ENCODE assay signal across 8 mouse cellular contexts in the genomic region with DNA sequence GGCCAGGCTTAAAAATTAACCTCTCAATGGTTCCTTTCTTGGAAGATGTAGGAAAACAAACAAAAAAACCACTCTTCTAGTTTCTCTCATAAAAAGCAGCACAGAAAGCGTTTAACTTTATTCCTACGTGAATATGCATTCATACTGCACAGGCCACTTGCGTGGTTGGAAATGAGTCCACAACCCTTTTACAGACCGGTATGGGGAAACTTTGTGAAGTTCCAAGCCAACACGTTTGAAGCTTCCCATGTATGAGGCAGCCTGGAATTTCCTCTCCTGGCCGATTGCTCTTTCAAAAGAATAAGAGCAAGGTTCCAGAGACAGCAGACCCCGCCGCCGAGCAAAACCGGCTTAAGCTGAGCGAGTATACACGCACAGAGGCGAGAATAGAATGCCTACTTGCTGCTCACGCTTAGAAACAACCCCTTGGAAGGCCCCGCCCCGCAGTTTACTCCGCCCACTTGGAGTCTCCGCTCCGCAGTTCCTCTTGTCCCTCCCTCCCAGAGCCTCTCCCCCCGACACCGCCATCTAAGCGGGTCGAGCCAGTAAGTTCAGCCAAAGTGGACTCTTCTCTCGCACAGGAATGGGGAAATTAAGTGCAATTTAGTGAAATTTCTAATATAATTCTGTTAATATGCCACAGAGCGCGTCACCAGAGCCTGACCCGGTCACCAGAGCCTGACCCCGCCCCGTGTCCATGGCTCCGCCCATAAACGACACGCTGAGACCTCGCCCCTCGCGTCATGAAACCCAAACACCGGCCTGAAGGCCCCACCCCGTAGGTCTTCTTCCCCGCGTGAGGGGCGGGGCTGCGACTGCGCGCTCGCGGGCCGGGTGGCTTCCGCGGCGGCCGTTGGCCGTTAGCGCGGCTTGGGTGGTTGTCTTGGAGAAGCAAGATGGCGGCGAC. TPM values are rescaled to one million over a fixed set of nuclear protein-coding genes. Genes with fewer than 3 reads are reported as not detected.
DNase-seq lines count a peak whose midpoint lies in the region; ATAC-seq and TF ChIP-seq lines count a peak whose summit lies in the region.
"Not testable (repeated sequence)": the region's sequence is repeated elsewhere in the genome, so short reads cannot be mapped to it uniquely, and the experiment has no call there.

TSS of gene Fgfr1op (plus strand) at position 801 of the 907 bp plus-strand sequence.

- H3K4me2 ChIP-seq in liver, embryonic 16.5 days (ENCODE audit: low read depth, low read length), result peak within 1 kb of the TSS; percentile 57

- H3K4me1 ChIP-seq in hindbrain, embryonic 10.5 days (replicated peaks); liver, embryonic 16.5 days (ENCODE audit: control insufficient read depth, low read depth, low read length); testis, adult 2 months (ENCODE audit: control insufficient read depth, insufficient read depth, low read length): not testable (repeated sequence)

- not testable (repeated sequence) for H3K9me3 ChIP-seq in hindbrain, embryonic 10.5 days; liver, embryonic 16.5 days (replicated peaks; ENCODE audit: control insufficient read depth, low read length)

- H3K27me3 ChIP-seq in hindbrain, embryonic 10.5 days (ENCODE audit: insufficient read depth, poor library complexity, severe bottlenecking); liver, embryonic 16.5 days (ENCODE audit: control insufficient read depth, insufficient read depth, low read depth, low read length); testis, adult 2 months (ENCODE audit: control insufficient read depth, insufficient read depth, low read length): not testable (repeated sequence)

- ATAC-seq in liver, embryonic 16.5 days (ENCODE audit: low read depth), result peak; percentile 98

- WGBS in hindbrain, embryonic 10.5 days, result 2% methylated on average over 20 of the region's 55 CpGs
- 2% methylated on average over 15 of the region's 55 CpGs for WGBS in liver, embryonic 16.5 days (ENCODE audit: insufficient replicate concordance)

- H3K27ac ChIP-seq in hindbrain, embryonic 10.5 days, result peak within 1 kb of the TSS; percentile 86
- not testable (repeated sequence) for H3K27ac ChIP-seq in liver, embryonic 16.5 days (ENCODE audit: low read length)
- H3K27ac ChIP-seq in testis, adult 2 months (ENCODE audit: control insufficient read depth, insufficient read depth, low read depth, low read length), result peak within 1 kb of the TSS; percentile 93

- peak within 1 kb of the TSS; percentile 59 for H3K4me3 ChIP-seq in hindbrain, embryonic 10.5 days
- peak within 1 kb of the TSS; percentile 66 for H3K4me3 ChIP-seq in liver, embryonic 16.5 days (ENCODE audit: low read depth, low read length)
- peak within 1 kb of the TSS; percentile 86 for H3K4me3 ChIP-seq in testis, adult 2 months (ENCODE audit: control insufficient read depth, low read depth, low read length)

- peaks cover 15% of the 10 kb centered on the region for H3K36me3 ChIP-seq in hindbrain, embryonic 10.5 days
- H3K36me3 ChIP-seq in liver, embryonic 16.5 days (ENCODE audit: control insufficient read depth, insufficient read depth); testis, adult 2 months (ENCODE audit: control insufficient read depth, insufficient read depth, low read length): not testable (repeated sequence)

- peak; percentile 16 for DNase-seq in MEL-GATA-1-ER (ENCODE audit: extremely low read depth, low read depth)
- DNase-seq in cerebellum, adult 9-11 months, result peak; percentile 84
- peak; percentile 79 to 92 for DNase-seq in frontal cortex, postnatal 36 days (ENCODE audit: low spot score in 2 of 2)
- peak; percentile 18 for DNase-seq in hindbrain, embryonic 10.5 days (ENCODE audit: low spot score)
- peak; percentile 63 to 71 for DNase-seq in layer of hippocampus, adult 8-10 months (ENCODE audit: low spot score in 2 of 2)
- DNase-seq in naive thymus-derived CD4-positive, alpha-beta T cell, adult 2 months (ENCODE audit: low read depth), result peak; percentile 56

- TF ChIP-seq POLR2A in testis, adult 2 months (IDR thresholded peaks at IDR 0.05; ENCODE audit: control insufficient read depth, low read depth, low read length), result not testable (repeated sequence)

- peak within 1 kb of the TSS; percentile 63 for H3K9ac ChIP-seq in liver, embryonic 16.5 days (ENCODE audit: low read depth, low read length)

- not testable (repeated sequence) for TF ChIP-seq CTCF in testis, adult 2 months (IDR thresholded peaks at IDR 0.05; ENCODE audit: control insufficient read depth, insufficient read depth, insufficient replicate concordance, low read depth, low read length)

RNA-seq across cellular contexts. Expression of gene Fgfr1op, which starts in this region (rescaled TPM):
- 40.5 and 43.6 TPM in 2 replicates for polyA plus RNA-seq in hindbrain, embryonic 10.5 days (2016; fragmentation: Nextera tagmentation; extraction: Ambion mirVana)
- 10 to 100 TPM; 15.6 to 22.5 (median 18.0) TPM for total RNA-seq in layer of hippocampus, adult 8-10 months (2022)
- 9.3 and 9.9 TPM in 2 replicates for polyA plus RNA-seq in liver, embryonic 16.5 days (2015; fragmentation: Nextera tagmentation; extraction: Ambion mirVana)
- 27.1 and 28.2 TPM in 2 replicates for polyA plus RNA-seq in testis, adult 2 months (2012; rRNA removed)

Comparison
In these comparisons a context has a peak if more than half of its experiments do, and no peak if none do; other contexts are left out.
1. DNase-seq: peak in every context shown above with its lines; median percentile 86 in frontal cortex, postnatal 36 days; 84 in cerebellum, adult 9-11 months; 67 in layer of hippocampus, adult 8-10 months; 56 in naive thymus-derived CD4-positive, alpha-beta T cell, adult 2 months; 18 in hindbrain, embryonic 10.5 days; 16 in MEL-GATA-1-ER.